Mouse (Mus musculus) MEL (cell line): ENCODE results near the gene Paqr5. TPM values are rescaled to one million over a fixed set of nuclear protein-coding genes. Genes with fewer than 3 reads are reported as not detected.

Experiments
- DNase-seq: peaks from one replicate; pipeline ENCODE4 v3.0.0; 2011; ENCODE audit warnings: low read depth, low spot score
- H3K27ac ChIP-seq: 2 replicates; pipeline ENCODE4 v1.5.1; 2012; ENCODE audit warnings: low read depth, mild to moderate bottlenecking, control low read depth, low read length, moderate library complexity; ENCODE audit not compliant: control insufficient read depth
- H3K27me3 ChIP-seq, 2 experiments: fragments of 150-350 bp in 1 of 2; sonication (generic) in 1 of 2; 2 replicates each; pipeline ENCODE4 v1.6.1; 2012; ENCODE audit warnings: low read length in 2 of 2, mild to moderate bottlenecking in 2 of 2, improper control_type of control experiment in 1 of 2, moderate library complexity in 1 of 2; ENCODE audit not compliant: insufficient read depth in 2 of 2, control insufficient read depth in 1 of 2
- H3K36me3 ChIP-seq, 2 experiments: 2 replicates each; pipeline ENCODE4 v1.6.1; 2012 to 2014; ENCODE audit warnings: low read length in 2 of 2, improper control_type of control experiment in 1 of 2, inconsistent platforms in 1 of 2, mild to moderate bottlenecking in 1 of 2; ENCODE audit not compliant: insufficient read depth in 2 of 2, control insufficient read depth in 1 of 2
- H3K4me1 ChIP-seq, 2 experiments: fragments of 150-350 bp in 1 of 2; sonication (generic) in 1 of 2; 2 replicates each; pipeline ENCODE4 v1.6.1; 2012; ENCODE audit warnings: low read length in 2 of 2, improper control_type of control experiment in 1 of 2, mild to moderate bottlenecking in 1 of 2; ENCODE audit not compliant: insufficient read depth in 2 of 2, control insufficient read depth in 1 of 2
- H3K4me3 ChIP-seq, 2 experiments: fragments of 150-350 bp in 1 of 2; sonication (generic) in 1 of 2; 2 replicates each; pipeline ENCODE4 v1.5.1; 2012; ENCODE audit warnings: low read depth in 2 of 2, low read length in 2 of 2, mild to moderate bottlenecking in 2 of 2, moderate library complexity in 2 of 2, control low read depth in 1 of 2, improper control_type of control experiment in 1 of 2; ENCODE audit not compliant: control insufficient read depth in 1 of 2, insufficient read depth in 1 of 2
- H3K79me2 ChIP-seq: 2 replicates; pipeline ENCODE4 v1.6.1; 2012; ENCODE audit warnings: mild to moderate bottlenecking, low read length, moderate library complexity; ENCODE audit not compliant: control insufficient read depth, poor library complexity, insufficient read depth
- H3K9ac ChIP-seq: 2 replicates; pipeline ENCODE4 v1.6.1; 2012; ENCODE audit warnings: low read depth, mild to moderate bottlenecking, control low read depth, low read length, moderate library complexity; ENCODE audit not compliant: control insufficient read depth, poor library complexity, severe bottlenecking
- H3K9me3 ChIP-seq: fragments of 150-350 bp; sonication (generic); replicated peaks from 2 replicates; pipeline ENCODE4 v1.6.1; 2012; ENCODE audit warnings: mild to moderate bottlenecking, low read length, improper control_type of control experiment, moderate library complexity; ENCODE audit not compliant: insufficient read depth
- BHLHE40 ChIP-seq: IDR thresholded peaks from 2 replicates; pipeline ENCODE4 v1.6.1; 2012; ENCODE audit warnings: low read depth, mild to moderate bottlenecking, inconsistent platforms, low read length, improper control_type of control experiment, borderline replicate concordance
- CHD2 ChIP-seq: IDR thresholded peaks from 2 replicates; pipeline ENCODE4 v1.6.1; 2011; ENCODE audit warnings: low read length, improper control_type of control experiment
- CTCF ChIP-seq, 3 experiments: IDR thresholded peaks in 2 of 3; conservative IDR thresholded peaks in 1 of 3; 2 replicates each; pipeline ENCODE4 v1.5.1; 2011 to 2012; ENCODE audit warnings: low read length in 3 of 3, low read depth in 2 of 3, mild to moderate bottlenecking in 2 of 3, improper control_type of control experiment in 1 of 3, inconsistent platforms in 1 of 3, mixed read lengths in 1 of 3, moderate library complexity in 1 of 3; ENCODE audit not compliant: control insufficient read depth in 1 of 3, insufficient read depth in 1 of 3, poor library complexity in 1 of 3, severe bottlenecking in 1 of 3
- E2F4 ChIP-seq: IDR thresholded peaks from 2 replicates; pipeline ENCODE4 v1.6.1; 2011; ENCODE audit warnings: low read depth, low read length, improper control_type of control experiment, borderline replicate concordance
- EP300 ChIP-seq, 2 experiments: IDR thresholded peaks; 2 replicates each; pipeline ENCODE4 v1.6.1; 2011; ENCODE audit warnings: improper control_type of control experiment in 2 of 2, low read length in 2 of 2, low read depth in 1 of 2, mild to moderate bottlenecking in 1 of 2
- ETS1 ChIP-seq: IDR thresholded peaks from 2 replicates; pipeline ENCODE4 v1.6.1; 2012; ENCODE audit warnings: low read depth, mild to moderate bottlenecking, inconsistent platforms, low read length, improper control_type of control experiment, moderate library complexity
- GABPA ChIP-seq: IDR thresholded peaks from 2 replicates; pipeline ENCODE4 v1.6.1; 2012; ENCODE audit warnings: low read depth, mild to moderate bottlenecking, inconsistent platforms, low read length, improper control_type of control experiment, moderate library complexity
- GATA1 ChIP-seq: IDR thresholded peaks from 2 replicates; pipeline ENCODE4 v1.6.1; 2011; ENCODE audit warnings: low read depth, low read length, improper control_type of control experiment
- JUND ChIP-seq: IDR thresholded peaks from 2 replicates; pipeline ENCODE4 v1.6.1; 2011; ENCODE audit warnings: low read depth, mild to moderate bottlenecking, improper control_type of control experiment, low read length
- MEF2A ChIP-seq: IDR thresholded peaks from 2 replicates; pipeline ENCODE4 v1.6.1; 2014; ENCODE audit warnings: low read depth, mild to moderate bottlenecking, inconsistent platforms, low read length, improper control_type of control experiment; ENCODE audit not compliant: poor library complexity, insufficient replicate concordance, severe bottlenecking; ENCODE audit errors: extremely low read depth
- MXI1 ChIP-seq: IDR thresholded peaks from 2 replicates; pipeline ENCODE4 v1.6.1; 2011; ENCODE audit warnings: mild to moderate bottlenecking, low read depth, low read length, improper control_type of control experiment
- MYB ChIP-seq: IDR thresholded peaks from 2 replicates; pipeline ENCODE4 v1.6.1; 2011; ENCODE audit warnings: mild to moderate bottlenecking, low read depth, low read length, improper control_type of control experiment
- MYC ChIP-seq: IDR thresholded peaks from 2 replicates; pipeline ENCODE4 v1.6.1; 2011; ENCODE audit warnings: low read depth, mild to moderate bottlenecking, low read length, improper control_type of control experiment, moderate library complexity
- NRF1 ChIP-seq: IDR thresholded peaks from 2 replicates; pipeline ENCODE4 v1.6.1; 2014; ENCODE audit warnings: low read depth, mild to moderate bottlenecking, inconsistent platforms, low read length, improper control_type of control experiment, moderate library complexity; ENCODE audit not compliant: poor library complexity, insufficient read depth, severe bottlenecking
- POLR2A ChIP-seq, 2 experiments: IDR thresholded peaks; 2 replicates each; pipeline ENCODE4 v1.6.1; 2011 to 2012; ENCODE audit warnings: low read length in 2 of 2, mild to moderate bottlenecking in 2 of 2, control low read depth in 1 of 2, improper control_type of control experiment in 1 of 2, low read depth in 1 of 2, moderate library complexity in 1 of 2; ENCODE audit not compliant: control insufficient read depth in 1 of 2, insufficient read depth in 1 of 2, poor library complexity in 1 of 2
- SIN3A ChIP-seq: IDR thresholded peaks from 2 replicates; pipeline ENCODE4 v1.6.1; 2012; ENCODE audit warnings: low read length, improper control_type of control experiment, inconsistent platforms
- SMC3 ChIP-seq: IDR thresholded peaks from 2 replicates; pipeline ENCODE4 v1.6.1; 2011; ENCODE audit warnings: low read depth, low read length, improper control_type of control experiment
- TAL1 ChIP-seq: IDR thresholded peaks from 2 replicates; pipeline ENCODE4 v1.6.1; 2012; ENCODE audit warnings: mild to moderate bottlenecking, inconsistent platforms, low read length, moderate library complexity, mixed read lengths
- TCF12 ChIP-seq: IDR thresholded peaks from 2 replicates; pipeline ENCODE4 v1.6.1; 2014; ENCODE audit warnings: low read depth, mild to moderate bottlenecking, inconsistent platforms, low read length, improper control_type of control experiment, moderate library complexity
- UBTF ChIP-seq: IDR thresholded peaks from 2 replicates; pipeline ENCODE4 v1.6.1; 2012; ENCODE audit warnings: low read depth, mild to moderate bottlenecking, inconsistent platforms, low read length, improper control_type of control experiment, moderate library complexity, borderline replicate concordance; ENCODE audit not compliant: insufficient read depth
- USF1 ChIP-seq: IDR thresholded peaks from 2 replicates; pipeline ENCODE4 v1.6.1; 2014; ENCODE audit warnings: low read depth, mild to moderate bottlenecking, inconsistent platforms, low read length, improper control_type of control experiment, moderate library complexity
- polyA plus RNA-seq, 2 experiments: library from polyadenylated mRNA; stranded (reverse) in 1 of 2; unstranded in 1 of 2; fragments of >175 nt in 1 of 2; fragments of >200 nt in 1 of 2; gene quantifications; 2 replicates each; pipeline versions ENCODE4 v1.2.1 to v1.2.4; 2012; ENCODE audit warnings: low replicate concordance in 2 of 2, low read depth in 1 of 2; ENCODE audit not compliant: insufficient read length in 2 of 2, insufficient read depth in 1 of 2, missing spikeins in 1 of 2
- total RNA-seq: library from RNA; depleted of rRNA; stranded (reverse); fragments of 300-350 nt; gene quantifications from 2 replicates; pipeline ENCODE4 v1.2.3, GENCODE M21; 2012

Paqr5 gene
- total and polyA plus RNA-seq, 3 experiments, result 0.04 TPM; not detected in 2

DNA sequence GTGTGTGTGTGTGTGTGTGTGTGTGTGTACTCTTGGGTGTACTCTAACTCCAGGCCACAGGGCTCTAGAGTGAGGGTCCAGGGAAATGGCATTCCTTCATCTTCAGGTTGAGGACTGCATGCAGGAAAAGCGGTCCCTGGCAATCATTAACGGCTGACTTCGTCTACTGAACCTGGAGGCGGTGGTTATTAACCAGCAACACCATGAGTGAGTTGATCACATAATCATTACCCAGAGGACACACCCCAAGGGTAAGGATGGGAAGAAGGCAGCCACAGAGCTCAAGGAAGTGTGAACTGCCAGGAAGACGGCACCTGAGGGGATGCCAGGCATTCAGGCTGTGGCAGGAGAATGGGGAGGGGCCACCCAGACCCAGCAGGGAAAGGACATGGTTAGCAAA is 18.3 kb downstream of the Paqr5 start:
- H3K4me3 ChIP-seq, result no peak overlapping the region
- no peaks in the 10 kb centered on the region for H3K4me1 ChIP-seq
- DNase-seq, result no peak
- no peak overlapping the region for H3K9ac ChIP-seq
- H3K79me2 ChIP-seq, result no peaks in the 10 kb centered on the region
- H3K27ac ChIP-seq, result no peak overlapping the region
- no peaks in the 10 kb centered on the region for H3K36me3 ChIP-seq
- H3K9me3 ChIP-seq, result no peaks in the 10 kb centered on the region
- TF ChIP-seq TCF12 (no peak), BHLHE40 (no peak), EP300 (IDR thresholded peaks at IDR 0.05; ENCODE audit: low read depth in 1 of 2, low read length in 2 of 2) (no peak), NRF1 (no peak), MYC (no peak), GABPA (no peak), UBTF (no peak), SIN3A (no peak), MXI1 (no peak)
- peaks cover 4 to 17% of the 10 kb centered on the region in 2 experiments for H3K27me3 ChIP-seq

DNA sequence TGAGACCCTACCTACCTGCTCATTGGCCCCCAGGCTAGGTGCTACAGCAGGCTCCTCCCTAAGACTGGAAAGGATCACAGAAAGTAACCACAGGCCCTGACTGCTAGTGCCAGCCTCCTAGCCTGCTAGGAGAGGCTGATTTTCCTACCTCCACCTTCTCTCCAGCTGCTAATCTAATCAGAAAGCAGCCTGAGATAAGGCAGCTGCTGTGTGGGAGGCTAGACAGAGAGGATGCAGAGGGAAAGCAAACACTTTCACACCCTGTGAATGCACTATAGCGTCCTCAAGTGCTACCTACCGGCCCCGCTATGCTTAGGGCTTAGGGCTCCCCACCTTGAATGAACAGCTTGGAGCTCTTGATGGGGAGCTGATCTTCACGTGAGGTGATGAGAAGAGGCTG is 19.6 kb downstream of the Paqr5 start:
- Histone ChIP-seq H3K9ac (no peak overlapping the region), H3K4me3 (no peak overlapping the region), H3K27ac (no peak overlapping the region), H3K9me3 (no peaks in the 10 kb centered on the region), H3K79me2 (no peaks in the 10 kb centered on the region), H3K27me3 (peaks cover 4 to 17% of the 10 kb centered on the region in 2 experiments), H3K4me1 (no peaks in the 10 kb centered on the region), H3K36me3 (no peaks in the 10 kb centered on the region)
- TF ChIP-seq GATA1 (0 out of 2 replicates have a peak, but pooled peaks have one; percentile 14), JUND (no peak)
- no peak for DNase-seq

DNA sequence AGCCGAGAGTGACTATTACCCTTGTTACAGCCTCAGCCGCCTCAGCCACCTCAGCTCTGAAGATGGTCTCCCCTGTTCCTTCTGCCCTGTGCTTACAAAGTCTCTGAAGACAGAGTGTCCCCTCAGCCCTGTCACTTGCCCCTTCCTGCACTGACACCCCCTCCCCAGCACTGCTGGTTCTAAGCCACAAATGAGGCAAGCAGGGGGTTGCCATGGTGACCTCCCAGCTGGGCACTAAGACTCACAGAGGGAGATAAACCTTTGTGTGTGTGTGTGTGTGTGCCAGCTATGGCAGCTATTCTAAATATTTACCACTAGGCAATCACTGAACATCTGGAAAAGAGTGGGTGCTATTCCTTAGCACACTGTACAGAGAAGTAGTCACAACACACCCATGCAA is 23.0 kb downstream of the Paqr5 start:
- Histone ChIP-seq H3K79me2 (no peaks in the 10 kb centered on the region), H3K27me3 (peaks cover 0 to 11% of the 10 kb centered on the region in 2 experiments; a peak in 3 of 4 replicates), H3K4me1 (no peaks in the 10 kb centered on the region), H3K27ac (no peak overlapping the region), H3K36me3 (no peaks in the 10 kb centered on the region), H3K9me3 (no peaks in the 10 kb centered on the region), H3K4me3 (no peak overlapping the region), H3K9ac (no peak overlapping the region)
- no peak for DNase-seq
- no peak for TF ChIP-seq E2F4
- TF ChIP-seq ETS1, result no peak
- no peak for TF ChIP-seq USF1
- TF ChIP-seq TAL1, result no peak
- TF ChIP-seq MEF2A, result no peak
- no peak for TF ChIP-seq CHD2
- TF ChIP-seq JUND, result no peak
- TF ChIP-seq SMC3, result no peak
- TF ChIP-seq CTCF (IDR thresholded peaks at IDR 0.05 in 2 of 3, conservative IDR thresholded peaks at IDR 0.05 in 1 of 3; ENCODE audit: control insufficient read depth in 1 of 3, insufficient read depth in 1 of 3, low read depth in 2 of 3, low read length in 3 of 3, poor library complexity in 1 of 3, severe bottlenecking in 1 of 3), result no peak
- no peak for TF ChIP-seq POLR2A (IDR thresholded peaks at IDR 0.05; ENCODE audit: control insufficient read depth in 1 of 2, insufficient read depth in 1 of 2, low read depth in 1 of 2, low read length in 2 of 2, poor library complexity in 1 of 2)
- no peak for TF ChIP-seq MYB
